Mouse (Mus musculus) C2C12 (cell line): ENCODE data around the gene Polr3c. TPM values are rescaled to one million over a fixed set of nuclear protein-coding genes. Genes with fewer than 3 reads are reported as not detected.

Experiments
- H3K27me3 ChIP-seq: one replicate; pipeline ENCODE4 v1.6.1; 2011; ENCODE audit not compliant: control insufficient read depth, insufficient read depth, insufficient read length
- H3K36me3 ChIP-seq: one replicate; pipeline ENCODE4 v1.6.1; 2011; ENCODE audit not compliant: control insufficient read depth, insufficient read depth
- H3K4me3 ChIP-seq: one replicate; pipeline ENCODE4 v1.5.1; 2011; ENCODE audit warnings: mild to moderate bottlenecking, control low read depth; ENCODE audit not compliant: poor library complexity, insufficient read depth, severe bottlenecking
- H3K79me2 ChIP-seq: one replicate; pipeline ENCODE4 v1.6.1; 2011; ENCODE audit not compliant: control insufficient read depth, insufficient read depth
- H3K79me3 ChIP-seq: one replicate; pipeline ENCODE4 v1.6.1; 2011; ENCODE audit warnings: low read depth, control low read depth
- H3ac ChIP-seq: one replicate; pipeline ENCODE3; 2011; ENCODE audit warnings: low read depth; ENCODE audit not compliant: control insufficient read depth, insufficient read length
- CEBPB ChIP-seq: IDR thresholded peaks from one replicate; pipeline ENCODE4 v1.6.1; 2011; ENCODE audit warnings: low read depth, mild to moderate bottlenecking, control low read depth, moderate library complexity
- CTCF ChIP-seq: IDR thresholded peaks from one replicate; pipeline ENCODE4 v1.5.1; 2011; ENCODE audit not compliant: control insufficient read depth, insufficient read depth, insufficient read length
- FOSL1 ChIP-seq: IDR thresholded peaks from one replicate; pipeline ENCODE4 v1.8.0; 2011; ENCODE audit warnings: mild to moderate bottlenecking, low read length; ENCODE audit not compliant: poor library complexity, insufficient read depth, severe bottlenecking
- MAX ChIP-seq: IDR thresholded peaks from one replicate; pipeline ENCODE4 v1.6.1; 2011; ENCODE audit warnings: mild to moderate bottlenecking, control low read depth
- MYOD1 ChIP-seq: IDR thresholded peaks from one replicate; pipeline ENCODE4 v1.6.1; 2011; ENCODE audit warnings: low read depth; ENCODE audit not compliant: control insufficient read depth, insufficient read length
- MYOG ChIP-seq: IDR thresholded peaks from one replicate; pipeline ENCODE4 v1.6.1; 2011; ENCODE audit not compliant: control insufficient read depth, insufficient read length; ENCODE audit errors: extremely low read depth
- USF1 ChIP-seq: IDR thresholded peaks from one replicate; pipeline ENCODE4 v1.6.1; 2011; ENCODE audit warnings: low read depth, mild to moderate bottlenecking, control low read depth, moderate library complexity
- polyA plus RNA-seq: library from polyadenylated mRNA; unstranded; fragments of >200 nt; fragmentation: generic; extraction: Trizol; gene quantifications from one replicate; pipeline ENCODE4 v1.2.1, GENCODE M21; 2012; ENCODE audit warnings: missing spikeins

Gene Polr3c
- polyA plus RNA-seq, 1 experiment, result 36.1 TPM

GRCm38 (mm10) chr3:96737013-96737740 lies 9.7 kb upstream of the Polr3c start:
- H3K4me3 ChIP-seq, result no peak overlapping the region
- no peaks in the 10 kb centered on the region for H3K27me3 ChIP-seq
- TF ChIP-seq MYOG, result no peak
- TF ChIP-seq MYOD1, result no peak
- no peak for TF ChIP-seq CEBPB
- TF ChIP-seq FOSL1, result no peak
- TF ChIP-seq CTCF, result no peak
- TF ChIP-seq MAX, result no peak
- no peak for TF ChIP-seq USF1
- no peak overlapping the region for H3ac ChIP-seq
- peaks cover 92% of the 10 kb centered on the region for H3K79me2 ChIP-seq
- peaks cover 42% of the 10 kb centered on the region for H3K79me3 ChIP-seq
- no peaks in the 10 kb centered on the region for H3K36me3 ChIP-seq

- no peak for TF ChIP-seq USF1
- no peak for TF ChIP-seq MYOG
- no peak for TF ChIP-seq CTCF
- no peak for TF ChIP-seq FOSL1
- no peak for TF ChIP-seq MYOD1
- no peak for TF ChIP-seq MAX
- no peak for TF ChIP-seq CEBPB
- Histone ChIP-seq H3K27me3 (no peaks in the 10 kb centered on the region), H3K4me3 (no peak overlapping the region), H3ac (no peak overlapping the region), H3K79me2 (peaks cover 97% of the 10 kb centered on the region), H3K36me3 (no peaks in the 10 kb centered on the region), H3K79me3 (peaks cover 52% of the 10 kb centered on the region)
These were observed 7.8 kb upstream of the Polr3c start for GRCm38 (mm10) chr3:96735200-96735599.

GRCm38 (mm10) chr3:96733984-96734383 lies 6.6 kb upstream of the Polr3c start:
- Histone ChIP-seq H3K36me3 (no peaks in the 10 kb centered on the region), H3K4me3 (no peak overlapping the region)

GRCm38 (mm10) chr3:96730785-96731184 lies 3.4 kb upstream of the Polr3c start:
- H3K4me3 ChIP-seq, result no peak overlapping the region
- peaks cover 95% of the 10 kb centered on the region for H3K79me2 ChIP-seq
- H3K79me3 ChIP-seq, result peaks cover 65% of the 10 kb centered on the region
- TF ChIP-seq CEBPB (no peak), USF1 (no peak), FOSL1 (no peak), CTCF (no peak)
- no peak overlapping the region for H3ac ChIP-seq
- H3K27me3 ChIP-seq, result no peaks in the 10 kb centered on the region
- H3K36me3 ChIP-seq, result no peaks in the 10 kb centered on the region

More at GRCm38 (mm10) chr3:96733984-96734383, 6.6 kb upstream of the Polr3c start:
- TF ChIP-seq USF1 (no peak), CTCF (no peak), CEBPB (no peak), MAX (no peak), MYOG (no peak), MYOD1 (no peak), FOSL1 (no peak)
- H3K79me3 ChIP-seq, result peaks cover 57% of the 10 kb centered on the region
- peaks cover 97% of the 10 kb centered on the region for H3K79me2 ChIP-seq
- H3K27me3 ChIP-seq, result no peaks in the 10 kb centered on the region
- H3ac ChIP-seq, result no peak overlapping the region

GRCm38 (mm10) chr3:96729403-96729784 lies 2.0 kb upstream of the Polr3c start:
- TF ChIP-seq MYOG, result no peak
- TF ChIP-seq MYOD1, result no peak
- no peak for TF ChIP-seq MAX
- no peak for TF ChIP-seq CEBPB
- no peak for TF ChIP-seq USF1
- TF ChIP-seq FOSL1, result no peak
- TF ChIP-seq CTCF, result no peak
- H3ac ChIP-seq, result no peak overlapping the region
- no peaks in the 10 kb centered on the region for H3K27me3 ChIP-seq
- no peaks in the 10 kb centered on the region for H3K36me3 ChIP-seq
- H3K79me3 ChIP-seq, result peaks cover 69% of the 10 kb centered on the region
- H3K79me2 ChIP-seq, result peaks cover 94% of the 10 kb centered on the region
- H3K4me3 ChIP-seq, result no peak overlapping the region
